Mouse (Mus musculus) cerebellum, adult 2 months (tissue): Measurements from ENCODE around the gene Nup160.
A peak's percentile ranks its signal among the peaks of the same experiment; 100 is the strongest.

Experiments
- CTCF ChIP-seq: fragments of 200-500 bp; IDR thresholded peaks from 2 replicates; pipeline ENCODE4 v1.5.1; 2011; ENCODE audit warnings: low read depth, mild to moderate bottlenecking, control low read depth, low read length, moderate library complexity, borderline replicate concordance; ENCODE audit not compliant: insufficient read depth
- POLR2A ChIP-seq: fragments of 200-500 bp; IDR thresholded peaks from 2 replicates; pipeline ENCODE4 v1.6.1; 2011; ENCODE audit warnings: low read length, control low read depth, borderline replicate concordance; ENCODE audit not compliant: insufficient read depth

GRCm38 (mm10) chr2:90745053-90745678, 68.2 kb downstream of the Nup160 start, which contains the start of gene Fnbp4:
- TF ChIP-seq CTCF (no peak), POLR2A (peak; percentile 56; the same call in 1 of the 2 replicates)
